Mouse (Mus musculus) midbrain, embryonic 14.5 days (tissue): ENCODE results near the gene Mrgpra6. TPM values are rescaled to one million over a fixed set of nuclear protein-coding genes. Genes with fewer than 3 reads are reported as not detected.

Experiments used
- polyA plus RNA-seq: library from polyadenylated mRNA; unstranded; fragments of >200 nt; fragmentation: Nextera tagmentation; extraction: Ambion mirVana; gene quantifications from 2 replicates; pipeline ENCODE4 v1.2.1, GENCODE M21; 2014

The Mrgpra6 gene
- polyA plus RNA-seq, 1 experiment from 2014 or later: not detected

Other genes starting within 250 kb of the Mrgpra6 start
- gene Uevld, start 246.4 kb downstream of the Mrgpra6 start, polyA plus RNA-seq: 3.9 and 7.1 TPM in 2 replicates
- not detected in 2 replicates for gene Gm9999, start 221.3 kb downstream of the Mrgpra6 start, polyA plus RNA-seq
- 5.8 and 8.9 TPM in 2 replicates for gene Spty2d1, start 196.5 kb downstream of the Mrgpra6 start, polyA plus RNA-seq
- gene Tmem86a, start 154.3 kb downstream of the Mrgpra6 start, polyA plus RNA-seq: 18.5 and 19.7 TPM in 2 replicates
- 146 and 152 TPM in 2 replicates for gene Ptpn5, start 71.2 kb downstream of the Mrgpra6 start, polyA plus RNA-seq
- gene Mrgpra9, start 47.9 kb upstream of the Mrgpra6 start, polyA plus RNA-seq: not detected in 2 replicates
- gene Mrgpra1, start 149.3 kb upstream of the Mrgpra6 start, polyA plus RNA-seq: not detected in 2 replicates
- not detected in 2 replicates for gene Mrgpra2a, start 247.2 kb upstream of the Mrgpra6 start, polyA plus RNA-seq